Mouse (Mus musculus) CD8-positive naive resting alpha-beta T cell, adult 2 months (primary cell): ENCODE results near the gene Tesc.

Source experiments
- DNase-seq, 2 experiments: peaks; one replicate each; pipeline ENCODE4 v3.0.0; 2022; ENCODE audit warnings: low read depth in 2 of 2, low spot score in 2 of 2

Gene Tesc

DNA sequence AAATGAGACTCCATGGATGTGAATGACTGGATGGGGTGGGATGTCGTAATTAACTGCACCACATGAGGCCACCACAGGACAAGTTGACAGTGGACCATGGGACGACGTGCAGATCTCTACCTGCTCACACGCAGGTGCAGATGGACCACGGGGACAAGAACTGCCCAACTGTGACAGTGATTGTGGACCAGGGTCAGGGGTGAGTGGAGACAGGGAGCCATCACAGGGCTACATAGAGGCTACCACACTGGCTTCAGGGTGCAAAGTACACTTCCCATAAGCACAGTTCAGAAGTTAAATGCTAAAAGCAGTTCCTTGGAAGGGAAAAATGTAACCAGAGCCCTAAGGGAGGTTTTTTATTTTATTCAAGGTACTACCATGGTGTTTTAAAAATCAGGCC is 44.2 kb downstream of the Tesc start:
- no peak for DNase-seq

DNA sequence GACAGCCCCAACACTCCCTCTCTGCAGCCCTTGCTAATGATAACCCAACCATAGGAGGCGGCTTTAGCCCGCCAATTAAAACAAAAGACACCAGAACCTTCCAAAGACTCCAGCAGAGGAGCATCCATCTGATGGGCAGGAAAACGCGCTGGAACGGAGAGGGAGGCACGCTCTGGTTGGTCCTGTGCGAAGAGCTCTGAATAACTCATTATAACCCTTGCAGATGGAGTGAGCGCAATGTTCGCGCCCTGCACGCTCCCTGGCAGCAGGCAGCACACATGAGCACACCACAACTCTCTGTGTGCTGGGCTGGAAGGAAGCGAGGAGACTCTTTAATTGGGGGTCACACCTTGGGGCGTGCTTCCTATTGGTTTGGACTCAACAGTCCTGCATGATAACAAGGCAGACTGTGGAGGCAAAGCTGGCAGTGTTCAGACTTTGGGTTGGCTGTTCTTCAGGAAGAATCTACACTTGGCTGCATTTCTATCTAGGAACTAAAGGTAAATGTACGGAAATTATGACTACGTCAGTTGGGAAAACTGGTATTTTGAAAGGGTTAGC is 45.8 kb downstream of the Tesc start:
- no peak for DNase-seq

DNA sequence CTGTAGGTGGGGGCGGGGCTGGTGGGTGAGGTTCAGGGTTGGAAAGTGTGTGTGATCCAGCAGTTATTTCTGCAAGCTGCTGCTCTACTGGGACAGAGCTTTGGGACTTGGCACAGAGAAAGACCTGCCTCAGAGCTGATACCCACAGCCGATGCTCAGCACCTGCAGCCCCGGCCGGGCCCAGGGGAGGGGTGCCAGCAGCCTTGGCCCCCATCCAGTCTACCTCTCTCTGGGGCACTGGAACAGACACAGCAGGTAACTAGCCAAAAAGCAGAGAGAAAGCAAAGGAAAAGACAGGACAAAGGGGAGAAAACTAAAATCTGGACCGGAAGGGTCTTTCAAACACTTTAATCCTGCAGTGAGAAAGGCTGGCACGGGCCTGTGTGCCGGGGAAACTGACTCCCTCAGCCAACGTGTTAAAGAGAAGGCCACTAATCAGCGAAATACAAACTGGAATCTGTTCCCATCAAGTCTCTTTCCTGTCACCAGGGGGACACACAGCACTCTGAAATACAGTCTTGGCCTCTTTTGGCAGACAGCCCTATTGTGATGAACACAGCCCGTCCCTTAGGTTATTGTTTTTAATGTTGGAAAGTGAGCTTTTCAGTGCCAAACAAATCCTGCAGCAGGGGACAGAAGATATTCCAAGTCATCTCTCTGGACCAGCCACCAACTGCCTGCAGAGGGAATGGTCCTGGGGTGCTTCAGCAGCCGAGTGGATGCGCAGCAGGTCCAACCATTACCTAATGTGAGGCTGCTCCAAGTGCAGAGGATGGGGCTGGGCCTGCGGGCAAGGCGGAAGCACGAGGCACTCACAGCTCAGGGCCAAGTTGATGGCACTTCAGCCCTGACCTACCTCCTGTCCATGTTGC is 49.4 kb downstream of the Tesc start:
- DNase-seq: no peak

DNA sequence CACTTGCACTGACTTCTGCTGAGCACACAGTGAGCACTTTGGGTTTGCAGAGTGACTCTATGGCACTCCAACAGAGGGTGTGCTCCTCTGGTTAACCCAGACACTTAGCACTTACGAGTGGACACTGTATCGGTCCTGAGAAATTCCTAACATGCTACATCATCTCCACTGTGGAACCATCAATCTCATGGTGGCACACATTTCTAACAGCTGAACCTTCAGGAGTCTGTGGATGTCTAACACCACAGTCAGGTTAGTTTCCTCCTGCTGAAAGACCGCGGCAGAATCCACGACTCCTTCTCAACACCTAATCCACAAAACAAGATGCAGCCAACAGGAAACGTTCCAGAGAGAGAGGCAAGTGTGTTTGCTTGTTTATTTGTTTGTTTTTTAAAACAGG is 51.0 kb downstream of the Tesc start:
- DNase-seq: no peak

DNA sequence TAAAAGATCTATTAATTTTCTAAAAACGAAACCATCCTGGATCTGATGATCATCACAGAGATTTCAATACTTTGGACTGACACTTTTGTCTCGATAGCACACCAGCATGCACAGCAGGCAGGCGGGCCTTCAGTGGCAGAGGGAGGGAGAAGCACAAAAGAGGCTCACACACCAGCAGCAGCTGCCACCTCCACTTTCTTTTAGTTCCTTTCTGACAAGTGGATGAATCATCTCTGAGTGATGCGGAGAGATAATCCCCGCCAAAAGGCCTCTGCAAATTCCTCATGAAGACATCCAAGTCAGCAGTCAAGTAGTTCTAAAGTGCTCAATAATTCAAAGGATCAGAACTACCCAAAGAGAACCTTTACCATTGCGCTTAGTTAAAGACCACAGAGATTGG is 51.8 kb downstream of the Tesc start:
- no peak for DNase-seq

DNA sequence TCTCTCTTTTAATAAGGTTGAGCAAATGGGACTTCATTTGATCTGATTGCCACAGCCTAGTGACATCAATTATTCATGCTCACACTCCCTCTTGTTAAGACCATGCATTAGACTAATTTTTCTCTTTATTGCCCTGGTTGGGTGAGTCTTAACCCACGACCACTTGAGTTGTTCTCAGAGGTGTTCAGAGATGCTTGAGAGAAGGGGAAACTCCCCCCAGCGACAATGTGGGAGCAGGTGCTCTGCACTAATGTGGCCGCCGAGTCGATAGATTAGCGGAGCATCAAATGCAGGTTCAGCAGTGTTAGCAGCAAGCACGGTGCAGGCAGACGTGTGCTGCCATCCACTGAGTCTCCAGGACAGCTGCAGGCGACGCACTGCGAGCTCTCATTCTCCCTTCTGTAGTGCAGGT is 52.3 kb downstream of the Tesc start:
- DNase-seq: no peak

DNA sequence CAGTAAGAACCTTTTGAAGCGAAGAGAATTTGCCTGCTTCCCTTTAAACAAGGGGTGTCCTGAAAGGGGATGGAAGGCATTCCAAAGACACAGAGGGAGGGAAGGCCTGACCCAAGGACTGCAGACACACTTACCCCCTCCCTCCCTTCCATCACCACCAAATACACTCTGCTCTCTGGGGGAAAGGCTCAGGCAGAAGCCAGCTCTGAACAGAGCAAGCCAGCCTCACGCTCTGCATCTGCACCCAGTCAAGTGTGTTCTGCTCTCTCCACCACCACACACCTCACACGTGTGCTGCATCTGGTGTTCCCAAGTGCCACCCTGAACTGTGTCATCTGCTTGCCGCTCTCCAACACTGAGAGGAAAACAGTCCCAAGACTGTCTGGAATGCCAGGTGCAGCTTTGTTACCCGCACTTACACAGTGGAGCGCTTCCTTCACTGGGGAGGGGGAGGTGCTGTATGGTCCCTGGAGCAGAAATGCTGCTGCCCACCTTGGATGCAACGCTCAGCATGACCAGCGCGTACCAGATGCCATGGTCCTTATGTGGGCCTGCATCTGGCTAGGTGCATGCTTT is 53.9 kb downstream of the Tesc start:
- DNase-seq: no peak

DNA sequence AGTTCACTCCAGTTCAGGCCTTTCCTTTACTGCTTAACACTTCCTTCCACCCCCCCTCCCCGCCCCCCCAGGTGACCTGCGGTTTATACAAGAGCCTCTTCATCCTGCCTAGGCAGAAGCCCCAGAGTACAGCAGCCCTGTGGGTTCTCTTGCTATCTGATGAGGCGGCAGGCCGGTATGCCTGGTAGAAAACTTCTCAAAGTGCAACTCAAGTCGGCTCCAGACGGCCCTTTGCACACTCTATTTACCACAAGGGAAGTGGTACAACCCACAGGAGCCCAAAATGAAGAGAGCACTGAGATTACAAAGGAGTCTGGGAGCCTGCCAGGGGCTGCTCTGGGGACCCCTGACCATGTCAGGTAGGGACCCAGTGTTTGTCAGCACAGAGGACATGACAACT is 54.5 kb downstream of the Tesc start:
- DNase-seq: peak; percentile 47 to 58

DNA sequence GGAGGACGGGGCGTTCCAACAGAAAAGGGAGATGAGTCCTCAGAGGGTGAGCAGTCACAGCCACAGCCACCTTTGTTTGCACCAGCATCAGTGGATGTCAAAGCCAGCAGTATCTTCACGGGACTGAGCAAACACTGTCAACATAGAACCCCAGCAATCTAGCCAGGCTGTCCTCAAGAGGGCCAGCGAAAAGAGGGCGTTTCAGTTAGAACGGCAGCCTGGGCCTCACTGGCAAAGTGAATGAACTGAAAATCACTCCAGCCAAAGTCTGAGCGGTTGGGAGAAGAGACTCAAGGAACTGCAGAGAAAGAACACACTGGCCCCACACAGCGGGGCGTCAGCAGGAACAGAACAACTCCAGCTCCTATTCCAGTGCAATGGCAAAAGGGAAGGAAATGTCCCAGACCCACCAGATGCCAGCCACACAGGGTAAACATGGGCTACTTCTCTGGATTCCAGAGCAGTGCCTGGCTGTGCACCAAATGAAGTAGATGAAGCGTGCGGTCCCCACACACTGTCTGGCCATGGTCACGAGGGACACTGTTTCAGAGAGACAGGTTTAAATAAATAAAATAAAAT is 55.6 kb downstream of the Tesc start:
- DNase-seq: no peak

DNA sequence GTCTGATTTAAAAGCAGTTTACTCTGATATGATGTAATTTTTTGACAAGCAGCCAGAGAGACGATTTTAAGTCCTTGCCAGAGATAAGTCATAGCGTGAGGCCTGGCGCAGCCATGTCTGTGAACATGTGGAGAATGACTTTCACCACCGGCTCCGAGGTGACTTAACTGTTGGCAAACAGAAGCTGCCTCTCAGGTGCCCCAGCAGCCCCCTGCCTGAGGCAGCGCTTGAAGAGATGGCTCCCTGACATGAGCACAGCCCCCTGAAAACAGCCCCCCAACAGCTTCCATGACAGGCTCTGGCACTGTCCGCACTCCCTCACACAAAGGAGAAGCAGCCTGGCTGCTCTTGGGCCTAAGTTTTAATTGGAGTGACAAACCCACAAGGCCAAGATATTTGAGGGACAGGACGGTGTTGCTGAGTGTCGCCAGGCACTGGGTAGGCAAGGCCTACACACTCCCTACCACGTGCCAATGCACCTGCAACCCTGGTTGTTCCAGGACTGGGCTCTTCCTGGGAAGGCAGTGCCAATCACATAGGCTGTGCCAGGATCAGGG is 56.7 kb downstream of the Tesc start:
- no peak for DNase-seq

DNA sequence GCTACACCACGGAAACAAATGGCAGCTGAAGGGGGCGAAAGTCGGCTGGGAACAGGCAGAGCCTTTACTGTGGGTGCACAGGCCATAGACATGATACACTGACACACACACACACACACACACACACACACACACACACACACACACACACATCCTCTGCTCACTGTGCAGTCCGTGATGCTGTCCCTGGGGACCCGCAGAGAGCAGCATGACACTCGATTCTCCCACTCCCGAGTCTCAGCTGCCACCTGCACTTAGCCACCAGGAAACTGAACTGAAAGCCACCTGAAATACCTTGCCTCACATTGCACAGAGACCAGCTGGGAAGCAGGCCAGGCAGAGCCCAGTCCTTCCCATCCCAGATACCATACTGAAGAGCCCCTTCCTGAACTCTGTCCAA is 57.8 kb downstream of the Tesc start:
- no peak for DNase-seq

DNA sequence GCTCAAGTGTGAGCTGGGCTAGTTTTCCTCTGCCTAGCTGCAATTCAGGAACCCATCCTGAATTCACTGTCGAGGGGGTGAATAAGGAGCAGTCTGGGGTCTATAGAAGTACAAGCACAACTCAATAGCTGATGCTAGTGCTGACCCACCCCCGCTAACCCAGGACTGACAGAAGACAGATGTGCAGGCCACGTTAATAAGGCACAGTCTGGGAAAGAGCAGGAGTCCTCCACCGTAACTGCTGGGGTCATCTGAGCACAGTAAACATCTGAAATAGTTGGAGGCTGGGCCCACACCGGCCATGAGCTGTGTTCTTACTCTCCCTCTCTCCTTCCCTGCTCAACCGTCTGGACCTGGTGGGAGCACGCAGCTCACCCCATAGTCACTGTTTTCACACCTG is 59.4 kb downstream of the Tesc start:
- no peak for DNase-seq

DNA sequence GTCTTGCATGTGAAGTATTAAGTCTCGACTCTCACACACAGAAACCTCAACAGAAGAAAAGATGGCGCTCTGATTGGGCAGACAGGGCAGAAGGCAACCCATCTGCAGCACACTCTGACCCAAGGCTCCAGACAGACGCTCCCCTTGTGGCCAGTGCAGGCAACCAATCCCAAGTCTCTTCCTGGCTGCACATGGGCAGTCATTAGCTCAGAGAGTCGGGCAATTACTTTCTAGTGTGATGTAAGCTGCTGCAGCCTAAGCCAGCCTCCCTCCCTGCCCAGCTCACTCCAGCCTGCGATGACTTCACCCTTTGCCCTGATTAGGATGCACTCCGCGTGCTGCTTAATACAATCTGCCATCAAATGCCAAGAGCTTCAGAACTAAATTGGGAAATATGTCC is 61.6 kb downstream of the Tesc start:
- no peak for DNase-seq

DNA sequence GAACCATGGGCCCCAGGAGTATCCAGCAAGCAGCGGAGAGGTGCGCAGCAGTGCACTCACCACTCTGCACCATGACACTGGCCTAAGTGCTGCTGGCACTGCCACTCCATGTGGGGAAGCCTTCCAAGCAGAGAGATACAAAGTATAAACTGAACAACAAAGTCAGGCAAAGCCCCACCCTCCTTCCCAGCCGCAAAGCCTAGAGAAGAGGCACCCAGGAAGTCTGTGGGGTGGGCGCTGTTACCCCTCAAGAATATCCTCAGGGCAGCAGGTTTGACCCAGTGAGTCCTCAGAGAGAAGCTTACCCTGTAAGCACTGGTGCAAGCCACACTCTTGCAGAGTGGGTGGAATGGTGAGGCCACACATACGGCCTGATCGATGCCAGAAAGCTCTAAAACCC is 62.6 kb downstream of the Tesc start:
- no peak for DNase-seq

DNA sequence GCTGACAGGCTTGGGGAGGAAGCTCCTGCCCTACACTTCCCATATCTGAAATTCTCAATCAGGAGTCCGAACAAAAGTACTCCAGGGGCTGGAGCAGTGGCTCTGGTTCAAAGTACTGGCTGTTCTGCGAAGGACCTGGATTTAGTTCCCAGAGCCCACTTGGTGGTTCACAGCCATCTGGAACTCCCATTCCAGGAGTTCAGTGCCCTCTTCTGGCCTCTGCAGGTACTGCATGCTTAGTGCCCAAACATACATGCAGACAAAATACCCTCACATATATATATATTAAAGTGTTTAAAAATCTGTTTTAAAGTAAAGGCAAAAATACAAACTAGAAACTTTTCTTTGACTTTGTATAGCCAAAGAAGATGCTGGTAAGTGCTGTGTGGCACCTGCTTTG is 63.3 kb downstream of the Tesc start:
- DNase-seq: peak; percentile 31 to 61

DNA sequence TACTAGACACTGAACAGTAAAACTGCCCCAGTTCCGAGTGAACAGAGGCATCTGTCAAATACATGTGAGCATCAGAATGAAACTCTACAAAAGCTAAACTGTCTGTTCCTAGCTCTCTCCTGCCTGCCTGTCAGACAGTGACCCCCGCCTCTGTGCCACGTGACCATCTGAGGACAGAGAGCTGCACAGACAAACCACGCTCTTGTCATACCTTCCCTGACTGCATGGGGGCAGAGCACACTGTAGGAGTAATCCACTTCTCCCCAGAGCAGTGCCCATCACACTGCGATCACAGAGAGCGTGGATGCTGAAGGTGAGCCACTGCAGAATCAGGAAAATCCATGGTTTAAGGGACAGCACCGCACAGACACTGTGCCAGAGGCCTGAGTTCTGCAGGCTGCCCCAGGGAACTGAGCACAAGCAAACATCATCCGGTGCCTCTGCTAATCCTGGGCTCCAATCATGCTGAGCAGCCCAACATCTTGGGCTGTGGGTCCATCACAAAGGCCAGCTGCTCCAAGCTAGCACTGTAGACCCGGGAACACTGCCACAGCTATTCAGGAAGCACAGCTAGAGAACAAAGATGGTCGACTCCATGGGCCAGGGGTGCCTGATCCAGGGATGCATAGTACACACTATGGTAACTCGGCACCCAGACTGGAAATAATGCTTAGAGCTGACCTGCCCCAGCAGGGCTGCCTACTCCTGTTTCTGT is 65.9 kb downstream of the Tesc start:
- no peak for DNase-seq

DNA sequence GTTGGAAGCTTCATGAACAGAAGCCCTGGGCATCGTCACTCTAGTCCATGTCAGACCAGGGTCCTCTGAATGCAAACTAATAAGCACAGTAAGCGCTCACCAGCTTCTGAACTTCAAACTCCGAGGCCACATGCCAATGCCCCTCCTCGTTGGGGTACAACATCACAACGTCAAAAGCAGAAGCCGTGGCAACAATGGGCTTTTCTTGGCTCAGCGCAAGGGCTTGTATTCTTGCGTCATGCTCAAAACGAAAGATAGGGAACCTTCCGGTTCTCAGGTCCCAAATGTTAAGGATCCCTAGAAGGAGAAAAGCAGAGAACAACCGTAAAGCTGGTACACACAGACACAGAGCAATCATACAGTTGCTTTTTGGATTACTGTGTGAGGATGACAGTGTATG is 67.9 kb downstream of the Tesc start:
- no peak for DNase-seq

DNA sequence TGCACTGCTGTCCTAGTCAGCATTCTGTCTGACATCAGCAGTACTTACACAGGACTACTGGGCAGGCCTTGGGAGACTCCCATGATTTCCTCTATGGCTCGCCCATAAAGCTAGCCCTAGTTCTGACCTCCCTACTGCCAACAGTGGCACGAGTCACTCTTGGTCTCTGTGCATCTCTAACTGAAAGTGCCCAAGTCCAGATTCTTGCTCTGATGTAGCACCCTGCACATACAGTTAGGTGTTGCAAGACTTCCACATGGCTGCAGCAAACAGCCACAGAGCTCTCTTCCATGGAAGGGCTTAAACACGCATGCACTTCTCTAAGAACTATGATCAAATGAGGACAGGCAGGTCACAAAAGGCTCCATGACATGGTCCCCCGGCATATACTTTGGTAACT is 68.3 kb downstream of the Tesc start:
- no peak for DNase-seq

DNA sequence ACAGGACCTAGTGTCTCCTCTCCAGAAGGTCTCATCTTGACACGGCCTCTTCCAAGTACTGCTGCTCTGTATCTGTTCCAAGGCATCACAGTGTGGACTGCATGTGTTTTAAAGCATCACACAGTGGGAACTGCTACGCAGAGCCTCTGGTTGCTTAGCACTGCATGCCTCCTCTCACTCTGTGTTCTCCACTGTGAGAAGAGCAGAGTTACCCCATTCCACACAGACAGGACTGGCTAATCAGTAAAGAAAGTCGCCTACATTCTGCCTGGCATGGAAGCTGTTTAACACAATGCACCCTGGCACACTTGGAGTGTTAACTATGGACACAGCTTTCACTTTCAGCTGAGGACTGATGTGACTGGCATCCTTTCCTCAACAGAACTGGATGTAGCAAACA is 68.8 kb downstream of the Tesc start:
- DNase-seq: no peak

DNA sequence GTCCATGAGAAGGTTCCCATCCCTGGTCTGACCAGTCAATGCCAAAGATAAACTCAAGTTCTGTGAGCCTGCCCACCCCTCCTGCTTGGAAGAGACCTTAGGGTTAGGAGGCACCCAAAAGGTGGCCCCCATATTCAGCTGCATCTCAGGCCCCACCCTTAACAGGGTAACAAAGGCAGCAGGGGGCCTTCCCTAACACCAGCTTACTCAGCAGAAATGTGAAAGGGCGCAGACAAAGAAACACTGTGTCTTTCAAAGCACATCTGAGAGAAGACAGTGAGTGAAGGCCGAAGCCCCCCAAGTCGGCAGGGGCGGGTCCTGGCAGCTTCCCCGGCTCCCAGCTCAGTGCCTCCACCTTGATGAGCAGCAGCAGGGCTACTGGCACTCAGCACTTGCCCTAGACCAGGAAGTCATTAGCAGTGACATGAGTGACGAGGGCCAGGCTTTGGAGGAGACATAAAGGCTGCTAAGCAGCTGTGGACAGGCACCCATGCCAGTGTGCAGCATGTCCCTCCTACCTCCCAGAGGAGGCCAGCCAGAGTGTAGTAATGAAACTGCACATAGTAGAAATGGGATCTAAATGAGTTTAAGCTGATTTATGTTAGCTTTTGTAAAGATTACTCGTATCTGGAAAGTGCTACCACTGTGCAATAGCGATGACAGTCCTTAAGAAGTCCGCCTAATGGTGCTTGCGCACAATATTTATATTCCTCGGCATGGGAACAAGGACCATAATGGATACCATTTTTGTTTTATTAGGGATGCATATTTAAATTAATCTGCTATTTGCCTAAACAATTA is 71.7 kb downstream of the Tesc start:
- DNase-seq: no peak
